Mouse (Mus musculus): ENCODE data around the gene Ska3.

The Ska3 gene

GRCm38 (mm10) chr14:57810886-57811285 lies 15.1 kb downstream of the Ska3 start:
- no peak for TF ChIP-seq GATA4 (IDR thresholded peaks at IDR 0.05; ENCODE audit: insufficient replicate concordance, low read length)

- no peak for TF ChIP-seq GATA4 (IDR thresholded peaks at IDR 0.05; ENCODE audit: insufficient replicate concordance, low read length)
Measured at GRCm38 (mm10) chr14:57808558-57808957, 17.4 kb downstream of the Ska3 start.

GRCm38 (mm10) chr14:57803731-57804130 lies 22.3 kb downstream of the Ska3 start:
- no peak for TF ChIP-seq GATA4 (IDR thresholded peaks at IDR 0.05; ENCODE audit: insufficient replicate concordance, low read length)

GRCm38 (mm10) chr14:57797991-57798931 lies 27.7 kb downstream of the Ska3 start, which contains the start of gene Sap18:
Gene Sap18 (plus strand): TSS chr14:57798180.
- TF ChIP-seq GATA4 (IDR thresholded peaks at IDR 0.05; ENCODE audit: insufficient replicate concordance, low read length), result no peak; the same call in 1 of the 2 replicates

- TF ChIP-seq GATA4 (IDR thresholded peaks at IDR 0.05; ENCODE audit: insufficient replicate concordance, low read length), result no peak
Measured at GRCm38 (mm10) chr14:57797551-57797950, 28.4 kb downstream of the Ska3 start.

- no peak for TF ChIP-seq GATA4 (IDR thresholded peaks at IDR 0.05; ENCODE audit: insufficient replicate concordance, low read length)
Measured at GRCm38 (mm10) chr14:57791171-57791570, 34.8 kb downstream of the Ska3 start.

GRCm38 (mm10) chr14:57789759-57790158 lies 36.2 kb downstream of the Ska3 start:
- no peak for TF ChIP-seq GATA4 (IDR thresholded peaks at IDR 0.05; ENCODE audit: insufficient replicate concordance, low read length)

- no peak for TF ChIP-seq GATA4 (IDR thresholded peaks at IDR 0.05; ENCODE audit: insufficient replicate concordance, low read length)
Measured at GRCm38 (mm10) chr14:57789311-57789710, 36.7 kb downstream of the Ska3 start.

- TF ChIP-seq GATA4 (IDR thresholded peaks at IDR 0.05; ENCODE audit: insufficient replicate concordance, low read length), result no peak
Measured at GRCm38 (mm10) chr14:57787406-57787805, 38.6 kb downstream of the Ska3 start.

- TF ChIP-seq GATA4 (IDR thresholded peaks at IDR 0.05; ENCODE audit: insufficient replicate concordance, low read length), result no peak
Measured at GRCm38 (mm10) chr14:57772157-57772815, 53.7 kb downstream of the Ska3 start.

- TF ChIP-seq GATA4 (IDR thresholded peaks at IDR 0.05; ENCODE audit: insufficient replicate concordance, low read length), result no peak
Measured at GRCm38 (mm10) chr14:57769102-57769501, 56.9 kb downstream of the Ska3 start.

GRCm38 (mm10) chr14:57760447-57761412 lies 65.3 kb downstream of the Ska3 start:
- no peak for TF ChIP-seq GATA4 (IDR thresholded peaks at IDR 0.05; ENCODE audit: insufficient replicate concordance, low read length)

GRCm38 (mm10) chr14:57758237-57758636 lies 67.7 kb downstream of the Ska3 start, which contains the start of gene Lats2:
Gene Lats2 (minus strand): TSS chr14:57758388.
- no peak for TF ChIP-seq GATA4 (IDR thresholded peaks at IDR 0.05; ENCODE audit: insufficient replicate concordance, low read length)
